Mouse (Mus musculus) lung, postnatal 25 days (tissue): Measurements from ENCODE around the gene Me1.

ENCODE experiments used
- DNase-seq: peaks from one replicate; pipeline ENCODE4 v3.0.0; 2022; ENCODE audit warnings: low spot score

The Me1 gene

DNA sequence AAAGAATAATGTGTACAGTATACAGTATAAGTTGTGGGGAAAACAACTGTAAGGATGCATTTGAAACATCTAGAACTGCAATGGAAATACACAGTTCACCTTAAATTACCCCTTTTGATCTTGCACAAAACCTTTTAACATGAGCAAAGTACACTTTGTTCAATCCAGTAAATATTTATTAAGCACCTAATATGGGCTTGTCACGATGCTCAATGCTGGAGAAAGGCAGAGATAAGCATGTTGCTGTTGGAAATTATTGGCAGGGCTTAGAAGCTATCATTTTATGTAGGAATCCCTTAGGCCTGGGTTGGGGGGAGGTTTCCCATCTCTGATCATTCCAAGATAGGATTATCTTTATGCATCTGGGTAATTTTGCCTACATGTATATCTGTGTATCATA lies 11.7 kb upstream of the Me1 start:
- no peak for DNase-seq

DNA sequence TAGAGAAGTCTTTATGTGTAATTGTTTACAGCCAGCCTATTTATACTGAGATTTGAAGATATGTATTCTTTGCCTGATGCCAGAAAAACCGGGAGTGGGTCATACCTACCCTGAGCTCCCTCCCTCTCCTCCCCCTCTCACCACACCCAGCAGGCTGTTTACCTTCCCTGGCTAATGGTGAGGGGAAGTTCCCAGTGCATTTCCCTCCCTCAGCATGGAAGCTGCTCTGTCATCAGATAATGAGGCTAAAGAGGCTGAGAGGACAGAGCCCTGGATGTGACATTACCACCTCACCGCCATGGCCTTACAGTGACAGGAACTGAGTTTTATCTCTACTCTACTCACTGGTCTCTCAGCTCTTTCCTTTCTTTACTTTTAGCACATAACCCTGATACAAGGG lies 6.1 kb upstream of the Me1 start:
- peak; percentile 33 for DNase-seq

- DNase-seq = no peak
These were observed 5.5 kb upstream of the Me1 start for GRCm38 (mm10) chr9:86701264-86701663.

- DNase-seq = peak; percentile 39
These were observed 445 bp downstream of the Me1 start for GRCm38 (mm10) chr9:86695199-86695817.

DNA sequence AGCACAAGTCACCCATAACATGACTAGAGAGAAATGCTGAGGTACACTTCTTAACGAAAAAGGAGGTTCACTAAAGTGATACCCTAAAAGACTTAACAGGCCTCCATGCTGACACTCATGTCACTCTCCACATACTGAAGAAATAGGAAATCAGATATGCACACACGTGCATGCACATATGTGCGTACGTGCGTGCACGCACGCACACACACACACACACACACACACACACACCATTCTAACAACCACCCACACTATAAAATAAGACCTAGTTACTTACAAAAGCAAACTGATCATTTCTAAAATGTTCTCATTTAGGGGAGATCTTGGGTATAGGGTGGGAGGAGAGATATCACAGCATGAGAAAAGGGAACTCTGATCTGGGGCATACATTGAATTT lies 1.1 kb downstream of the Me1 start:
- no peak for DNase-seq

DNA sequence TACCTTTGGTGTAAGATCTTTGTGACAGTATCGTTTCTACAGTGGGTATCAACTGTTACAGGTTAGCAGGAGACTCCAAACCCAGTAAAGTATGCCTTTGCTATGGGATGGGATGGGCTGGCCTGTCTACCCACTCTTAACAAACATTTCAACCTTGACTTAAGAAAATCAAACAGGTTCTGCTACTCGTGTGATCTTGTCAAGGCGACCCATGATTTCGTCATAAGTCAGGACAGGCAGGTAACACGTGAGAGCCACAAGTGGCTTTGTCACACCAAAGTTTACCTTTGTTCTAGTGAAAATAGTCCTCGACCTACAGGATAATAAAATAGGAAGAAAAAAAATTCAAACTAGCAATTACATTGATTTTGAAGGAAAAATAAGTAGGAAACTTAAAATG lies 1.8 kb downstream of the Me1 start:
- peak; percentile 24 for DNase-seq

DNA sequence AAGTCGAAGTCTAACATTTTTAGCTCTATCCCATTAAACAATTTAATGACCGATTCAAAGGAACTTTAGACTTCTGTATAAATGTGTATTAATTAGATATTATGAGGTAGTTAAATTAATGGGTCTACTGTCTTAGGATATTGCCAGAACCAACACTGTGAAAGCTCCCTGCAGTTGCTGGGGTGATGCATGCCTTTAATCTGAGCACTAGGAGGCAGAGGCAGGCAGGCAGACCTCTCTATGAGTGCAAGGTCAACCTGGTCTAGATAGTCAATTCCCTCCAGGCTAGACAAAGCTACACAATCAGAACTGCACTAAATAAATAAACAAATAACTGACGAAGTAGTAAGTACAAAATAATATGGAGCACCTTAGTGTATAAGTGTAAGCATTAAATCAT lies 3.1 kb downstream of the Me1 start:
- no peak for DNase-seq

- DNase-seq = no peak
These were observed 3.5 kb downstream of the Me1 start for GRCm38 (mm10) chr9:86692251-86692650.

GRCm38 (mm10) chr9:86691101-86691500 lies 4.7 kb downstream of the Me1 start:
- DNase-seq = no peak

GRCm38 (mm10) chr9:86683713-86684209 lies 12.0 kb downstream of the Me1 start:
- DNase-seq = no peak

DNA sequence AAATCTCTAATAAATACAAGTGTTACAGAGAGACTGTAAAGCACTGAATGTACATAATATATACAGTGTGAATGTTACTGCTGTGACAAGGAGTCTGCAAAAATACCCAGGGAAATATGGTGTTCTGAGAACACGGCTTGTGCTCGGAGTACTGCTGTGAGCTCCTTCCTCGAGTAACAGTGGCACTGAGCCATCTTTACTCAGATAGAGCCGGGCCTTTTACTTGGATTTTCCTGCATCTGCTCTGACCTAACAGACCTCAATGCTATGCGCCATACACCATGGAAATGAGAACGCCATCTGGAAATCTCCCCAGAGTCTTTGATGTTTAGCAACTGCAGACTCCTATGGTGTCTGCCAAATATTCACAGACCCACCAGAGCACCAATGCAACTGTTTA lies 12.9 kb downstream of the Me1 start:
- DNase-seq = no peak

DNA sequence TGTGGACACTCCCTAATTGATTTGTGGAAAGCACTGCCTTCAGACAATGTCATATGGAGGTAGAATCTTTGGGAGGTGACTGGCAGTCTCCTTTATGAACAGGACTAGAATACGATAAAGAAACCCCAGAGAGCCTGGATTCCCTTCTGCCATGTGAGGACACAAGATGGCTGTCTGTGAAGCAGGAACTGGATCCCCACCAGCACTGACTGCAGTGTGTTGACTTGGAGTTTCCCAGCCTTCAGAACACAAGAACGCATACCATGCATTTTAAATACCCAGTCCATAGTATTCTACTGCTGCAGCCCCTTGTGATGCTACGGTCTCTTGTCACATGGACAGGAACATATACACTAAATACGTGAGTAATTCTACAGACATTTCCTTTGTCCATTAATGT lies 13.5 kb downstream of the Me1 start:
- DNase-seq = no peak

GRCm38 (mm10) chr9:86680431-86680830 lies 15.3 kb downstream of the Me1 start:
- no peak for DNase-seq

- DNase-seq = no peak
These were observed 15.8 kb downstream of the Me1 start for GRCm38 (mm10) chr9:86679843-86680417.

DNA sequence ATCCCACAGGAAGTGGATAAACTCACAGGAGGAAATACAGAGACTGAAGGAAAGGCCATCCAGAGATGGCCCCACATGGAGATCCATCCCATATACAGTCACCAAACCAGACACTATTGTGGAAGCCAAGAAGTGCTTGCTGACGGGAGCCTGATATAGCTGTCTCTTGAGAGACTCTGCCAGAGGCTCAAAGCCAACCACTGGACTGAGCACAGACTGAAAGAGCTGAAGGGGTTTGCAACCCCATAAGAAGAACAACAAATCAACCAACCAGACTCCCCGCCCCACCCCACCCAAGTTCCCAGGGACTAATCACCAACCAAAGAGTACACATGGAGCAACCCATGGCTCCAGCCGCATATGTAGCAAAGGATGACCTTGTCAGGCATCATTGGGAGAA lies 19.5 kb downstream of the Me1 start:
- DNase-seq = no peak

DNA sequence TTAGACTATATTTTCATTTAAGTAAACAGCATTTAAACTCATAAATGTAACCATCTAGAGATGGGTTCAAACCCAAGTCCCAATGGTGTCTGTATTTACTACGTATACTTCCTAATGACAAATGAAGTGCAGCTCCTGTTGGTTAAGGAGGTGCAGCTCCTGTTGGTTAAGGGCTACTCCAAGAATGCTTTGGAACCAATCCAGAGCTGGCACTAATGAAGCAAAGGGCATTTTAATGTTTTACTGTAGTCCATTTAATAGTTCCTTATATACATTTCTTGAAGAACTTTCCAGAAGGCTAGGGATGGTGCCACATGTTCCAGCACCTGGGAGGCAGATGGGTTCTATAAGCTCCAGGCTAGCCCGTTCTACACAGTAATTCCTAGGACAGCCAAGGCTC lies 20.3 kb downstream of the Me1 start:
- DNase-seq = no peak

GRCm38 (mm10) chr9:86672907-86673472 lies 22.8 kb downstream of the Me1 start:
- DNase-seq = no peak

- no peak for DNase-seq
These were observed 27.0 kb downstream of the Me1 start for GRCm38 (mm10) chr9:86668590-86669252.

GRCm38 (mm10) chr9:86667138-86667750 lies 28.5 kb downstream of the Me1 start:
- DNase-seq = no peak

GRCm38 (mm10) chr9:86661679-86662078 lies 34.1 kb downstream of the Me1 start:
- no peak for DNase-seq

DNA sequence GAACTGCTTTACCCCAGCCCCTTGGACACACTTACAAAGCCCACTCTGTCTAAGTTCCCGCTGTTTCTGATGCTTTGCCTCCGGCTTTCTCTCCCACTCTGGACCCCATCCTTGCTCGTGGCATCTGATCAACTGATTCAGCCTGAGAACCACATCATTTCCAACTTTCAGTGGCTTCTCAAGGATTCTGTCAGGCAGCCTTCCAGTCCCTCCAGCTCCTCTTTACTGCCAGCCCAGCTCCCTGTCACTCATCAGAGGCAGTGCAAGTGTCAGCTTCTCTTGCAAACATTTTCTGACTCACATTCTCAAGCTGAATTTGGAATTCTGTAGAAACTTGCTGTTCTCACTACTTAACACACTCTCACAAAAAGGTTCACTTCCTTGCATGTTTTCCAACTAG lies 34.5 kb downstream of the Me1 start:
- DNase-seq = no peak

- no peak for DNase-seq
These were observed 35.4 kb downstream of the Me1 start for GRCm38 (mm10) chr9:86660327-86660726.

GRCm38 (mm10) chr9:86658347-86658746 lies 37.4 kb downstream of the Me1 start:
- DNase-seq = no peak
